Mouse (Mus musculus) lung, postnatal 0 days (tissue): ENCODE data around the gene Ttc39a.

ENCODE experiments used
- CTCF ChIP-seq: IDR thresholded peaks from 2 replicates; pipeline ENCODE4 v1.5.1; 2016; ENCODE audit warnings: antibody characterized with exemption, mild to moderate bottlenecking
- EP300 ChIP-seq: IDR thresholded peaks from 2 replicates; pipeline ENCODE4 v1.6.1; 2016; ENCODE audit warnings: antibody characterized with exemption, mild to moderate bottlenecking, control low read depth

- TF ChIP-seq CTCF = no peak
- no peak for TF ChIP-seq EP300
Observed at GRCm38 (mm10) chr4:109410681-109411376, 4.4 kb downstream of the Ttc39a start.
